Mouse (Mus musculus): ENCODE data around the gene Ptprf. TPM values are rescaled to one million over a fixed set of nuclear protein-coding genes. Genes with fewer than 3 reads are reported as not detected.

The Ptprf gene
- polyA plus RNA-seq, 1 experiment: 42.3 TPM

GRCm38 (mm10) chr4:118229035-118229770 is 62.0 kb downstream of the Ptprf start:
- Histone ChIP-seq H3K27ac (ENCODE audit: insufficient read depth, low read length) (no peak overlapping the region), H3K4me1 (ENCODE audit: control insufficient read depth, insufficient read depth, low read length) (no peaks in the 10 kb centered on the region), H3K4me3 (ENCODE audit: insufficient read depth, low read length) (no peak overlapping the region)
- TF ChIP-seq CTCF (IDR thresholded peaks at IDR 0.05; ENCODE audit: extremely low read depth, insufficient read depth, low read length): no peak
- TF ChIP-seq POLR2A (IDR thresholded peaks at IDR 0.05; ENCODE audit: extremely low read depth, insufficient read depth, low read length): no peak

GRCm38 (mm10) chr4:118227398-118227797 is 63.8 kb downstream of the Ptprf start:
- no peak for TF ChIP-seq CTCF (IDR thresholded peaks at IDR 0.05; ENCODE audit: extremely low read depth, insufficient read depth, low read length)
- TF ChIP-seq POLR2A (IDR thresholded peaks at IDR 0.05; ENCODE audit: extremely low read depth, insufficient read depth, low read length): no peak
- no peaks in the 10 kb centered on the region for H3K4me1 ChIP-seq (ENCODE audit: control insufficient read depth, insufficient read depth, low read length)
- no peak overlapping the region for H3K27ac ChIP-seq (ENCODE audit: insufficient read depth, low read length)
- H3K4me3 ChIP-seq (ENCODE audit: insufficient read depth, low read length): no peak overlapping the region

GRCm38 (mm10) chr4:118221261-118221660 is 69.9 kb downstream of the Ptprf start:
- no peak overlapping the region for H3K27ac ChIP-seq (ENCODE audit: insufficient read depth, low read length)
- no peak overlapping the region for H3K4me3 ChIP-seq (ENCODE audit: insufficient read depth, low read length)
- H3K4me1 ChIP-seq (ENCODE audit: control insufficient read depth, insufficient read depth, low read length): no peaks in the 10 kb centered on the region
- TF ChIP-seq CTCF (IDR thresholded peaks at IDR 0.05; ENCODE audit: extremely low read depth, insufficient read depth, low read length) (no peak), POLR2A (IDR thresholded peaks at IDR 0.05; ENCODE audit: extremely low read depth, insufficient read depth, low read length) (no peak)

GRCm38 (mm10) chr4:118220756-118221155 is 70.4 kb downstream of the Ptprf start:
- Histone ChIP-seq H3K27ac (ENCODE audit: insufficient read depth, low read length) (no peak overlapping the region), H3K4me3 (ENCODE audit: insufficient read depth, low read length) (no peak overlapping the region), H3K4me1 (ENCODE audit: control insufficient read depth, insufficient read depth, low read length) (no peaks in the 10 kb centered on the region)
- TF ChIP-seq CTCF (IDR thresholded peaks at IDR 0.05; ENCODE audit: extremely low read depth, insufficient read depth, low read length) (no peak), POLR2A (IDR thresholded peaks at IDR 0.05; ENCODE audit: extremely low read depth, insufficient read depth, low read length) (no peak)

- Histone ChIP-seq H3K4me3 (ENCODE audit: insufficient read depth, low read length) (no peak overlapping the region), H3K27ac (ENCODE audit: insufficient read depth, low read length) (no peak overlapping the region), H3K4me1 (ENCODE audit: control insufficient read depth, insufficient read depth, low read length) (no peaks in the 10 kb centered on the region)
- TF ChIP-seq POLR2A (IDR thresholded peaks at IDR 0.05; ENCODE audit: extremely low read depth, insufficient read depth, low read length) (no peak), CTCF (IDR thresholded peaks at IDR 0.05; ENCODE audit: extremely low read depth, insufficient read depth, low read length) (no peak)
Observed at GRCm38 (mm10) chr4:118219487-118219886, 71.7 kb downstream of the Ptprf start.

GRCm38 (mm10) chr4:118218521-118218920 is 72.7 kb downstream of the Ptprf start:
- Histone ChIP-seq H3K4me1 (ENCODE audit: control insufficient read depth, insufficient read depth, low read length) (no peaks in the 10 kb centered on the region), H3K4me3 (ENCODE audit: insufficient read depth, low read length) (no peak overlapping the region), H3K27ac (ENCODE audit: insufficient read depth, low read length) (no peak overlapping the region)
- no peak for TF ChIP-seq POLR2A (IDR thresholded peaks at IDR 0.05; ENCODE audit: extremely low read depth, insufficient read depth, low read length)
- TF ChIP-seq CTCF (IDR thresholded peaks at IDR 0.05; ENCODE audit: extremely low read depth, insufficient read depth, low read length): no peak

- no peak overlapping the region for H3K4me3 ChIP-seq (ENCODE audit: insufficient read depth, low read length)
- no peak overlapping the region for H3K27ac ChIP-seq (ENCODE audit: insufficient read depth, low read length)
- peak; percentile 79 for TF ChIP-seq CTCF (IDR thresholded peaks at IDR 0.05; ENCODE audit: extremely low read depth, insufficient read depth, low read length)
- no peak for TF ChIP-seq POLR2A (IDR thresholded peaks at IDR 0.05; ENCODE audit: extremely low read depth, insufficient read depth, low read length)
- no peaks in the 10 kb centered on the region for H3K4me1 ChIP-seq (ENCODE audit: control insufficient read depth, insufficient read depth, low read length)
Observed at GRCm38 (mm10) chr4:118216726-118217595, 74.2 kb downstream of the Ptprf start.

GRCm38 (mm10) chr4:118214891-118215290 is 76.3 kb downstream of the Ptprf start:
- no peak for TF ChIP-seq CTCF (IDR thresholded peaks at IDR 0.05; ENCODE audit: extremely low read depth, insufficient read depth, low read length)
- TF ChIP-seq POLR2A (IDR thresholded peaks at IDR 0.05; ENCODE audit: extremely low read depth, insufficient read depth, low read length): no peak
- Histone ChIP-seq H3K4me3 (ENCODE audit: insufficient read depth, low read length) (no peak overlapping the region), H3K4me1 (ENCODE audit: control insufficient read depth, insufficient read depth, low read length) (no peaks in the 10 kb centered on the region), H3K27ac (ENCODE audit: insufficient read depth, low read length) (no peak overlapping the region)

- TF ChIP-seq CTCF (IDR thresholded peaks at IDR 0.05; ENCODE audit: extremely low read depth, insufficient read depth, low read length) (no peak), POLR2A (IDR thresholded peaks at IDR 0.05; ENCODE audit: extremely low read depth, insufficient read depth, low read length) (no peak)
- no peak overlapping the region for H3K4me3 ChIP-seq (ENCODE audit: insufficient read depth, low read length)
- H3K4me1 ChIP-seq (ENCODE audit: control insufficient read depth, insufficient read depth, low read length): peaks cover 2% of the 10 kb centered on the region; the same call in 1 of the 2 replicates
- H3K27ac ChIP-seq (ENCODE audit: insufficient read depth, low read length): no peak overlapping the region
Observed at GRCm38 (mm10) chr4:118206918-118207640, 84.1 kb downstream of the Ptprf start.

Measured in cortical plate, adult 2 months (tissue).